Mouse (Mus musculus): ENCODE results near the gene Klkb1.

Klkb1 gene

DNA sequence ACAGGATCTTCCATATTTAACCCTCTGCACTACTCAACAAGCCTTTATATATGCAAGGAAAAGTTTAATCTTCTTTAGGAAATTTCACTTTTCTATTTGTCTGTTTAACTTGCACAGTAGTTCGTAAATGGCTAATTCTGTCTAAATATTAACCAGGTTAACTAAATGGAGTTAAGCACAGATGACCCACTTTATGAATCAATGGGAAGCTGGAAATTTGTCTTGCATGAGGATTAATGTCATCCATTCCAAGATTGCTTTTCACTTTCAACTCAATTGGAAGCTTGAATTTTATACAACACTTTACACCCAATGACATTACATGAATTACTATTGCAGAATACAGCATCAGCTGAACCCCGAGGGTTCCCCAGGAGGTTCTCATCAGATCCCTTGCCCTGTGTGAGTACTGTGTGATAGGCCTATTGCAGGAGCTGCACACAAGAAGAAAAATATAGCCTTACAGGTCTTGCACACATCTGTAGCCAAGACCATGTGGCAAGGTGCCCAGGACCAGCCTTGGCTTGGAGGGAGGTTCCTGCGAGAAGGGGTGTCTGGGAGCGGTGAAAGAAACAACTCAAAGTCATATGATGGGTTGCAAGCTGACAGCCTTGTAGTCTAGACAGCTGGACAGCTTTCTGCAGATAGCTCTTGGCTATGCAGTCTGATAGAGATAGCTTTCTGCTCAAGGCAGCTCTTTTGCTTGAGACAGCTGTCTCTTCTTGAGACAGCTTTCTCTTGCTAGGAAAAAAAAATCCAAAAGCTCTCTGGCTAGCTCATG is 26.9 kb downstream of the Klkb1 start:
- no peak for DNase-seq

DNA sequence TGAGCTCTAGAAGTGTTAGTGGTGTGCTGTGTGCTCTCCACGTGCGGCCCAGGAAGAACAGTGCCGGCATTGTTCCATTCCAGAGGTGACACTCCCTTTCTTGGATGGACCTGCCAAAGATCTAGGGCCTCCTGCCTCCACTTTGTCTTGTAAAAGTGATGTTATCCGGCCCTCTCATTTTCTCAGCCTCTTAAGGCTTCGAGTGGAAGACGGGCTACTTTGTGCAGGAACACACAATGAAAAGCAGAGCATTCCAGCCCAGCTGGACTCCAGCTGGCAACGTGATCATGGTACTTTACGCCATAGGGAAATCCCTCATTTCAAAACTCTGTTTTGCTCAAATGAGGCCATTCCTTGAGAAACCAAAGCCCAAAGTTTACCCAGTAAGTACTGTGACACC is 27.7 kb downstream of the Klkb1 start:
- no peak for DNase-seq

GRCm38 (mm10) chr8:45264918-45265317 is 29.7 kb downstream of the Klkb1 start:
- no peak for DNase-seq

GRCm38 (mm10) chr8:45262851-45263250 is 31.8 kb downstream of the Klkb1 start:
- no peak for DNase-seq

- no peak for DNase-seq
Measured at GRCm38 (mm10) chr8:45261920-45262319, 32.7 kb downstream of the Klkb1 start, which contains the start of gene F11. TSS of gene F11 (minus strand) at chr8:45262031.

- DNase-seq = no peak
Measured at GRCm38 (mm10) chr8:45258421-45258820, 36.2 kb downstream of the Klkb1 start.

- no peak for DNase-seq
Measured at GRCm38 (mm10) chr8:45255040-45255439, 39.6 kb downstream of the Klkb1 start.

DNA sequence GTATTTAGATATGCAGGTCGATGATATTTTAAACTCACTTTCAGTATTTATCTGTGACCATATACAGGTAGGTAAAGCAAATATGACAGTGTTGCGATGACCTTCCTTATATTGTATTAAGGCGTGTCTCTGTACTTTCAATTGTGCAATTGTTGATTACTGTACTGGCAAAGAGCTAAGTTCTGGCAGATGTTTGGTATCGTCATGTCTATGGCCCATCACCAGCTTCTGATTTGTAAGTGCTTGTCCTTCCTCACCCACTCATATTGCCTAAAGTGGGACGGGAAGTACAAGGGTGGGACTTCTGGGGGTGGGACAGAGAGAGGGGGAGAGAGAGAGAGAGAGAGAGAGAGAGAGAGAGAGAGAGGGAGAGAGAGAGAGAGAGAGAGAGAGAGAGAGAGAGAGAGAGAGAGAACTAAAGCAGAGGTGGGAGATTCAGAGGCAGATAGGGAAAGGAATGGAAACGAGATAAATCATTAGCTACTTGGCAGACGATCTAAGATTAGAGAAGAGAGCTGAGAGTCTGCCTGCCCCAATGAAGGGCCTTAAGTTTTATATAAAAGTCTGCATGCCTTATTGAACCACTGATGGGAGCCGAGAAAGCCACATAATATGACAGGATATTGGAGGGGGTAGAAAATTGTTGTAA is 40.3 kb downstream of the Klkb1 start:
- DNase-seq = no peak

- DNase-seq = no peak
Measured at GRCm38 (mm10) chr8:45253586-45253985, 41.1 kb downstream of the Klkb1 start.

GRCm38 (mm10) chr8:45253111-45253510 is 41.5 kb downstream of the Klkb1 start:
- no peak for DNase-seq

GRCm38 (mm10) chr8:45246307-45246706 is 48.4 kb downstream of the Klkb1 start:
- DNase-seq = no peak

GRCm38 (mm10) chr8:45239363-45239762 is 55.3 kb downstream of the Klkb1 start:
- DNase-seq = no peak

- peak; percentile 37 for DNase-seq
Measured at GRCm38 (mm10) chr8:45238282-45238681, 56.4 kb downstream of the Klkb1 start.

- DNase-seq = peak; percentile 21
Measured at GRCm38 (mm10) chr8:45236164-45236912, 58.3 kb downstream of the Klkb1 start.

GRCm38 (mm10) chr8:45235228-45235627 is 59.4 kb downstream of the Klkb1 start:
- DNase-seq = no peak

DNA sequence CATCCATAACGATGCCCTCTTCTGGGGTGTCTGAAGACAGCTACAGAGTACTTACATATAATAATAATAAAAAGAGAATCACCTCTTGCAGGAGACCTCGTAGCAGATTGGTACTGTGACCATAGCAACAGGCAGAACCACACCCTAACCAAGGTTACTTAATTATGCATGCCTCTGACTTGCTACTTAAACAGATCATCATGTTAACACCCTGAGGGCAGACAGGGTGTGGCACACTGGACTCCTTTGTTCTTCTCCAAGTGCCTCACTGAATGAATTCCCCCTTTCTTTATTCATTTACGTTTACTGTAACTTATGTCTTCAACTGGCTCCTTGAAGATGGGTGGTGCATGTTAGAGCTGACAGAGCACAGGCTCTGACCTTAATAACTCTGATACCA is 61.4 kb downstream of the Klkb1 start:
- no peak for DNase-seq
